Mouse (Mus musculus): ENCODE measurements around the gene Ifnab. TPM values are rescaled to one million over a fixed set of nuclear protein-coding genes. Genes with fewer than 3 reads are reported as not detected.

Ifnab gene
- total and polyA plus RNA-seq, 2 experiments, result not detected

DNA sequence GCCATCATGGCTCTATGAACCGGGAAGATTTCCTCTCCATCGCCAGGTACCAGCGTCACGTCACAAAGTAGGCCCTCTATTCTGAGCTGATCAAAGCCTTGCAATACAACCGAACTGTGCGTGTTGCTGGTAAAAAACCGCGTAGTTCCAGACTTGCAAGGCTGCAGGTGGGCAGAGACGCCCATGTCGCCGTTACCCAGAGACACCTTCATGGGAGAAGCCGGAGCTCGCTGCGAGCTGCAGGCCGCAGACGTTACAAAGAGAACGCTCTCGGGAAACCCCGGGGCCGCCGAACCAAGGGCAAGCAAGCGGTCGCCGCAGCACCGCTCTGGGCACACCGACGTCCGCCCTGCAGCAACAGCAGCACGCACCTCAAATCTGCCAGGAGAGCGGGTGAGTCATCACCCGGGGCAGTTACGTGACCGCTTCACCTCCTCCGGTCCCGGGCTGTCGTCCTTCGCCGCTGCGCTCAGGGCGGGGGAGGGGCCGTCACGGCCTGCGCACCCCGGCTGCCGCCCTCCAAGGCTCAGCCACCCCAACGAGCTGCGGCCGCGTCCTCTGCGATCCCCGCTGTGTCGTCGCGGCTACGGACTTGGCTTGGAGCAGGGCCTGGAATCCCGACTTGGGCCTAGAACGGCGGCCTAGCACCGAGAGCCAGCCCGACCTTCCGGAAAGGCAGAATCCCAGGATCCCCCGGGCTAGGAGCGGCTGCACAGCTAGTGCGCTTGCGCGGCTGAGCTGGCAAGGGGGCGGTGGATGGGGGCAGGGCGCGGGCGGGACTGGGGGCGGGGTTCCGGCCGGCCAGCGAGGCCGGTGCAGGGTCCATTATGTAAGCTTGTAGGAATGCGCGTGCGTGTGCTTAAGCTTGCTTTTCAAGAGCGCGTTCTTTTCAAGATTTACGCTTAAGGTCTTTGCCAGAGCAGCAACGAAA, 30.9 kb upstream of the Ifnab start, which contains the start of the genes Gm26566 and Klhl9:
TSS of gene Gm26566 (plus strand) at position 15 of the 931 bp plus-strand sequence.
TSS of gene Klhl9 (minus strand) at position 675 of the 931 bp plus-strand sequence.
- DNase-seq (ENCODE audit: extremely low read depth, low read depth, low spot score), result peak; percentile 96
- Histone ChIP-seq H3K9ac (ENCODE audit: low read depth, low read length) (peak within 1 kb of the TSS; percentile 99), H3K4me3 (ENCODE audit: insufficient read depth, low read depth, low read length) (peak within 1 kb of the TSS; percentile 95), H3K79me2 (ENCODE audit: control insufficient read depth, insufficient read depth, low read length) (peaks cover 15% of the 10 kb centered on the region; the same call in 1 of the 2 replicates), H3K36me3 (ENCODE audit: control insufficient read depth, insufficient read depth, low read length) (peaks cover 9% of the 10 kb centered on the region), H3K27ac (replicated peaks; ENCODE audit: insufficient read depth, low read depth, low read length) (peak within 1 kb of the TSS; percentile 99), H3K27me3 (ENCODE audit: control insufficient read depth, insufficient read depth, low read length) (no peaks in the 10 kb centered on the region), H3K4me1 (ENCODE audit: control insufficient read depth, insufficient read depth, low read length) (peaks cover 18% of the 10 kb centered on the region)
- TF ChIP-seq POLR2A (IDR thresholded peaks at IDR 0.05; ENCODE audit: extremely low read depth, insufficient read depth, low read length) (peak; percentile 93), CTCF (IDR thresholded peaks at IDR 0.05; ENCODE audit: low read depth, low read length) (no peak)
- WGBS, result under 1% methylated on average over 82 of the region's 82 CpGs

DNA sequence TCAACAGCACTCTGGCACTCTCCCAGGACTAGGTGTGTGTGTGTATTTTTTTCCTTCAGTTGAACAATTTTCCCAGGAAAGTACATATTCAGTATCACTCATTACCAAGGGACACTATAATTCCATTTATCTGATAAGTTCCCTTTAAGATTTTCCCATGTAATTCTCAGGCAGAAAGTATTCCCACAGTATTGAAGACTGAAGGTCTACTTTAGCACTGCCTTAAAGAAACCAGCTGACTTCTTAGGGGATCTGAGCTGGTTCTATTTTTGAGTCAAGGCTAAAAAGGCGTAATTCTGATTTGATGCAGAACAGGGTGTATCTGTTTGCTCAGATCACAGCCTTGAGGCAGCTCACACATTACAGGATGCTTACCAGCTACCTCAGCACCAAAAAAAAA, 27.6 kb upstream of the Ifnab start:
- H3K4me1 ChIP-seq (ENCODE audit: control insufficient read depth, insufficient read depth, low read length), result peaks cover 26% of the 10 kb centered on the region
- DNase-seq (ENCODE audit: extremely low read depth, low read depth, low spot score), result peak; percentile 79
- 0 out of 2 replicates have a peak overlapping the region, but pooled peaks have one; percentile 29 for H3K4me3 ChIP-seq (ENCODE audit: insufficient read depth, low read depth, low read length)
- H3K9ac ChIP-seq (ENCODE audit: low read depth, low read length), result peak overlapping the region; percentile 53; the same call in 1 of the 2 replicates
- no peak overlapping the region for H3K27ac ChIP-seq (replicated peaks; ENCODE audit: insufficient read depth, low read depth, low read length)
- TF ChIP-seq CTCF (IDR thresholded peaks at IDR 0.05; ENCODE audit: low read depth, low read length), result no peak
- WGBS, result 3% methylated on average over 1 of the region's 1 CpGs
- H3K79me2 ChIP-seq (ENCODE audit: control insufficient read depth, insufficient read depth, low read length), result peaks cover 19% of the 10 kb centered on the region; the same call in 1 of the 2 replicates
- H3K27me3 ChIP-seq (ENCODE audit: control insufficient read depth, insufficient read depth, low read length), result no peaks in the 10 kb centered on the region
- peaks cover 21% of the 10 kb centered on the region for H3K36me3 ChIP-seq (ENCODE audit: control insufficient read depth, insufficient read depth, low read length)

DNA sequence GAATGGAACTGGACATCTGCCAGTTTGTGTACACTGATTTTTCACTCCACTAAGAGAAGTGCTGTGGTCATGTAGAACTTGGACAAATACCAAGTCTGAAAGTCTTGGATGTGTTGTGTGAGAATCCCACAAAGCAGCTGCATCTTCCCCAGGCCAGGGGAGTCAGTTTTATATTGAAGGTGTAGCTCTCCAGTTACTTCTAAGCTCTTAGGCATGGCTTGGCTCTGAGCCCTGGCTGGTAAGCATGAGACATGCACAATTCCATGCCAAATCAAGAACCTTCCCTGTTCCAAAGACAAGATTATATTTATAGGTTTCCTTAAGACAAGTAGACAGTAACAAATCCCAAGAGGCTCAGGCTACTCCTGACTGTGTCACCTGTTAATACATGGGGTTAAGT, 23.9 kb upstream of the Ifnab start:
- H3K4me1 ChIP-seq (ENCODE audit: control insufficient read depth, insufficient read depth, low read length), result peaks cover 16% of the 10 kb centered on the region
- peaks cover 7% of the 10 kb centered on the region; the same call in 1 of the 2 replicates for H3K79me2 ChIP-seq (ENCODE audit: control insufficient read depth, insufficient read depth, low read length)
- TF ChIP-seq POLR2A (IDR thresholded peaks at IDR 0.05; ENCODE audit: extremely low read depth, insufficient read depth, low read length) (no peak), CTCF (IDR thresholded peaks at IDR 0.05; ENCODE audit: low read depth, low read length) (no peak)
- H3K27me3 ChIP-seq (ENCODE audit: control insufficient read depth, insufficient read depth, low read length), result no peaks in the 10 kb centered on the region
- H3K36me3 ChIP-seq (ENCODE audit: control insufficient read depth, insufficient read depth, low read length), result peaks cover 19% of the 10 kb centered on the region
- DNase-seq (ENCODE audit: extremely low read depth, low read depth, low spot score), result no peak
- H3K4me3 ChIP-seq (ENCODE audit: insufficient read depth, low read depth, low read length), result no peak overlapping the region
- no peak overlapping the region for H3K9ac ChIP-seq (ENCODE audit: low read depth, low read length)
- no peak overlapping the region for H3K27ac ChIP-seq (replicated peaks; ENCODE audit: insufficient read depth, low read depth, low read length)

DNA sequence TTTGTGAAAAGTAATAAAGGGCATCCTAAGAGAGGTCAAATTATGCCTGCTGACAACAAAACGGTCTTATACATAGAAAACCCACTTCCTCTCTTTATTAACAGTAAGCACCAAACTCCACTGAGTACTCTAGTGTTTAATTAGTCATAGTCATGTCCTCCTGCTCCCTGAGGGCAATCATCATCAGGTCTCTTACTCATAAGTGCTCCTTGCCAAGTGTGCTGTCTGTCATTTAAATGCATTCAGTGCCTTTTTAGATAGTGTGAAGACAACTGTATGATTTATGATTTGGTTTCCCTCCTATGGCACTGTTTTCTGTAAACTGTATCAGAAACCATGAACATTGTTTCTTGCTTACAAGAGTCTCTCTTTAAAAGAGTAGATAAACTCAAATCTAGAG, 23.1 kb upstream of the Ifnab start:
- Histone ChIP-seq H3K36me3 (ENCODE audit: control insufficient read depth, insufficient read depth, low read length) (peaks cover 17% of the 10 kb centered on the region), H3K4me1 (ENCODE audit: control insufficient read depth, insufficient read depth, low read length) (peaks cover 12% of the 10 kb centered on the region), H3K4me3 (ENCODE audit: insufficient read depth, low read depth, low read length) (no peak overlapping the region), H3K79me2 (ENCODE audit: control insufficient read depth, insufficient read depth, low read length) (peaks cover 7% of the 10 kb centered on the region; the same call in 1 of the 2 replicates), H3K27ac (replicated peaks; ENCODE audit: insufficient read depth, low read depth, low read length) (no peak overlapping the region), H3K9ac (ENCODE audit: low read depth, low read length) (no peak overlapping the region), H3K27me3 (ENCODE audit: control insufficient read depth, insufficient read depth, low read length) (no peaks in the 10 kb centered on the region)
- no peak for DNase-seq (ENCODE audit: extremely low read depth, low read depth, low spot score)
- 59% methylated on average over 1 of the region's 1 CpGs for WGBS
- TF ChIP-seq CTCF (IDR thresholded peaks at IDR 0.05; ENCODE audit: low read depth, low read length), result no peak
- TF ChIP-seq POLR2A (IDR thresholded peaks at IDR 0.05; ENCODE audit: extremely low read depth, insufficient read depth, low read length), result no peak

DNA sequence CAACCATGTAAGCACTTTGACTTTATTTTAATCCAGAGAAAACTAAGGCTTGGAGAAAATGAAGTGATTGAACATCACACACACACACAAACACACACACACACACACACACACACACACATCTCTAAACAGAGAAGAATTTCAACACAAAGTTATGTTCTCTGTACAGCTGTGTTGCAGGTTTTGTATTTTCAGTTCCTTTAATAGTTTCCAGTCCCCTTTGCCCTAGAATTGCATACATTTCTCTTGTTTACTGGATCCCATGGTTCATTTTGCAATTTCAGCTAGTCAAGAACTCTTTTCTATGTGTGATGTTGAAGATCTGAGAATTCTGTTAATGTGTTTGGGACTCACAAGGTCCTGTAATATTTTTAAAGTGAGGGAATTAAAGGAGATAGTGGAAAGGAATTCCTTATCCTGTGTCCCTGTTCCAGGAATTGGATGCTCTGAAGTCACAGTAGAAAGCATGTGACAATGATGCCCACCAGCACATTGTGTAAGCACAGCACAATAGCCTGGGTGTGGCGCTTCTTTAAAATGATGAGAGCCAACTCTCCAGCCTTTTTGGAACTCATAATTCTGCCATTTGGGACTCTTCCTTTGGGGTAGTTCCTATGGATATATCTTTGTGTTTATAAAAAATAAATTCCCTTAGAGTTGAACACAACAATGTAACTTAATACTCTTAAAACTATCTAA, 16.1 kb upstream of the Ifnab start:
- no peak overlapping the region for H3K27ac ChIP-seq (replicated peaks; ENCODE audit: insufficient read depth, low read depth, low read length)
- H3K36me3 ChIP-seq (ENCODE audit: control insufficient read depth, insufficient read depth, low read length), result no peaks in the 10 kb centered on the region; the same call in 1 of the 2 replicates
- 90% methylated on average over 1 of the region's 1 CpGs for WGBS
- TF ChIP-seq POLR2A (IDR thresholded peaks at IDR 0.05; ENCODE audit: extremely low read depth, insufficient read depth, low read length), result no peak
- TF ChIP-seq CTCF (IDR thresholded peaks at IDR 0.05; ENCODE audit: low read depth, low read length), result no peak
- H3K4me1 ChIP-seq (ENCODE audit: control insufficient read depth, insufficient read depth, low read length), result no peaks in the 10 kb centered on the region; the same call in 1 of the 2 replicates
- DNase-seq (ENCODE audit: extremely low read depth, low read depth, low spot score), result peak; percentile 33
- H3K27me3 ChIP-seq (ENCODE audit: control insufficient read depth, insufficient read depth, low read length), result no peaks in the 10 kb centered on the region
- no peaks in the 10 kb centered on the region for H3K79me2 ChIP-seq (ENCODE audit: control insufficient read depth, insufficient read depth, low read length)
- no peak overlapping the region for H3K9ac ChIP-seq (ENCODE audit: low read depth, low read length)
- H3K4me3 ChIP-seq (ENCODE audit: insufficient read depth, low read depth, low read length), result no peak overlapping the region

Data from liver, adult 2 months (tissue).